Mouse (Mus musculus) kidney, embryonic 14.5 days (tissue): ENCODE data around the gene Ssr3. TPM values are rescaled to one million over a fixed set of nuclear protein-coding genes. Genes with fewer than 3 reads are reported as not detected.

Experiments used
- ATAC-seq: fragments of 200-750 bp; cut with Nextera tagmentation; 2 replicates; pipeline ENCODE4 v1.8.0; 2017; ENCODE audit warnings: moderate number of reproducible peaks, mild to moderate bottlenecking, moderate TSS enrichment, moderate library complexity; ENCODE audit not compliant: low FRiP score, low TSS enrichment
- H3K27ac ChIP-seq: fragments of 300-500 bp; sonication (generic); 2 replicates; pipeline ENCODE4 v1.5.1; 2014; ENCODE audit warnings: low read depth, mild to moderate bottlenecking, low read length, moderate library complexity, mixed read lengths
- H3K27me3 ChIP-seq: fragments of 300-500 bp; sonication (generic); 2 replicates; pipeline ENCODE4 v1.6.1; 2014; ENCODE audit warnings: mild to moderate bottlenecking, low read length; ENCODE audit not compliant: control insufficient read depth, insufficient read depth
- H3K36me3 ChIP-seq: fragments of 300-500 bp; sonication (generic); 2 replicates; pipeline ENCODE4 v1.6.1; 2014; ENCODE audit warnings: low read length, mixed read lengths; ENCODE audit not compliant: control insufficient read depth, insufficient read depth
- H3K4me1 ChIP-seq: fragments of 300-500 bp; sonication (generic); 2 replicates; pipeline ENCODE4 v1.6.1; 2014; ENCODE audit warnings: low read length, mixed read lengths; ENCODE audit not compliant: control insufficient read depth, insufficient read depth
- H3K4me2 ChIP-seq: fragments of 300-500 bp; sonication (generic); replicated peaks from 2 replicates; pipeline ENCODE4 v1.6.1; 2014; ENCODE audit warnings: low read depth, mild to moderate bottlenecking, low read length
- H3K4me3 ChIP-seq: fragments of 300-500 bp; sonication (generic); 2 replicates; pipeline ENCODE4 v1.5.1; 2014; ENCODE audit warnings: mild to moderate bottlenecking, low read length
- H3K9ac ChIP-seq: fragments of 300-500 bp; sonication (generic); 2 replicates; pipeline ENCODE4 v1.6.1; 2014; ENCODE audit warnings: low read depth, mild to moderate bottlenecking, low read length, moderate library complexity
- H3K9me3 ChIP-seq: fragments of 300-500 bp; sonication (generic); 2 replicates; pipeline ENCODE4 v1.6.1; 2016; ENCODE audit warnings: low read length; ENCODE audit not compliant: control insufficient read depth
- WGBS: fragments of 180-500 bp; shearing (Covaris S2); extraction: QIAGEN DNeasy Blood & Tissue Kit; methylation state at CpG from one replicate; pipeline ENCODE4 v1.1.7; 2014; 5-methylcytosine and 5-hydroxymethylcytosine counted together
- polyA plus RNA-seq: library from polyadenylated mRNA; unstranded; fragments of >200 nt; fragmentation: Nextera tagmentation; extraction: Ambion mirVana; gene quantifications from 2 replicates; pipeline ENCODE4 v1.2.1, GENCODE M21; 2014

Gene Ssr3
- polyA plus RNA-seq: 250 and 323 TPM in 2 replicates

- peak within 1 kb of the TSS; percentile 81 for H3K4me2 ChIP-seq
- H3K27me3 ChIP-seq: no peaks in the 10 kb centered on the region
- no peaks in the 10 kb centered on the region for H3K4me1 ChIP-seq
- peak within 1 kb of the TSS; percentile 94 for H3K27ac ChIP-seq
- H3K9me3 ChIP-seq: no peaks in the 10 kb centered on the region
- H3K9ac ChIP-seq: peak within 1 kb of the TSS; percentile 90
- 1% methylated on average over 36 of the region's 36 CpGs for WGBS
- H3K36me3 ChIP-seq: peaks cover 31% of the 10 kb centered on the region
- peak; percentile 99 for ATAC-seq
- peak within 1 kb of the TSS; percentile 90 for H3K4me3 ChIP-seq
Measured at GRCm38 (mm10) chr3:65392421-65392817, at the start of gene Ssr3. Ssr3 (minus strand) TSS chr3:65392623.

DNA sequence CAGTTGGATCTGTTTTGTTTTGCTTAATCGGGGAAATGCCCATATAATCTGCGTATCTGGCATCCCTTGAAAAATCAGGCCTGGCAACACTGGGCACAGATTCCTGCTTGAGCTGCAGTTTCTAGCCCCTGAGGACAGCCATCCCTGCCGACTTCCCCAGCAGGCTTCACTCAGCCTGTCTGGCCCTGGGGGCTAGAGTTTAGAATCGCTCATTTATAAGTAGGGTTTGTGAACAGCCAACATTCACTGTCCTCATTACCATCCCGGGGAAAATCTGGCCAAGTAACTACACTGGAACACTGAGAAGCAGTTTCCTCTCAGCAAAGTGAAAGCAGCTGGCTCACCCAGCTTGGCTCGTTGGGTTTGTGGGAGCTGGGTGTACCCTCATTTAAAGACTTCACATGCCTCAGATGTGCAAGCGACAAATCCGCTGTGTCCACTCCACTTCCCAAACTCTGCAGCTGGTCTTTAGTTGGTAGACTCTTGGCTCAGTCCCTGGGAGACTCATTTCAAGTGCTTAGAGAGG, 49.2 kb upstream of the Ssr3 start:
- 65% methylated on average over 8 of the region's 8 CpGs for WGBS
- 0 out of 2 replicates have a peak, but pooled peaks cover 2% of the 10 kb centered on the region for H3K4me1 ChIP-seq
- no peak overlapping the region for H3K27ac ChIP-seq
- no peaks in the 10 kb centered on the region for H3K27me3 ChIP-seq
- no peak overlapping the region for H3K9ac ChIP-seq
- H3K36me3 ChIP-seq: no peaks in the 10 kb centered on the region
- no peak overlapping the region for H3K4me2 ChIP-seq
- no peak overlapping the region for H3K4me3 ChIP-seq
- ATAC-seq: no peak
- H3K9me3 ChIP-seq: no peaks in the 10 kb centered on the region

DNA sequence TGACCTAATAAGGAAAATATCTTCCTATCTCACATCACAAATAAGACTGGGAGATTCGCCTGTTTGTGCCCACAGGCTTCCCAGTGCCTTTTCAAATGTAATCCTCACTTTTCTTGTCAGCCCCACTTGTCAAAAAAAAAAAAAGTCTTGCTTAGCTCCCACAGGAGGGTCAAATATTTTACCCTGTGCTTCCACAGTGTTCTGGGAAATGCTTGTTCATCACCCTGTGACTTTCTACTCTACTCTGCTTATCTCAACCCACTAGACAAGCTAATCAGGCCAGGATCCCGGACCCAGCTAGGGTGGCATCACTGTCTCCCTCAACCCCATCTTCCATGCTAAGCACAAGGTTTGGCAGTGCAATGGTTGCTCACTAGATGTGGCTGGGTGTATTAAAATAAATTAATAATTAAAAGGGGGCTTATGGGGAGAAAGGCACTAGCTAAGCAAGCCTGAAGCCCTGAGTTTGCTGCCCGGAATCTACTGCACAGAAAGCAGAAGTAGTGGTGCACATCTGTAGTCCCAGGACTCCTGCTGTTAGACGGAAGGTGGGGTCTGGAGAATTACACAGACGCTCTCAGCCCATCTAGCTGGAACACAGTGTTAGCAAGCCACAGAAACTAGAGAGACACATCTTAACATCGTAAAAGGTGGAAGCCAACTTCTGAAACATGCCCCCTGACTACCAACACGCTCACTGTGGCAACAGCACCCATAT, 46.2 kb upstream of the Ssr3 start:
- H3K4me3 ChIP-seq: no peak overlapping the region
- H3K27ac ChIP-seq: no peak overlapping the region
- H3K36me3 ChIP-seq: no peaks in the 10 kb centered on the region
- 0 out of 2 replicates have a peak, but pooled peaks cover 2% of the 10 kb centered on the region for H3K4me1 ChIP-seq
- no peak overlapping the region for H3K4me2 ChIP-seq
- WGBS: 84% methylated on average over 7 of the region's 7 CpGs
- no peaks in the 10 kb centered on the region for H3K9me3 ChIP-seq
- no peak for ATAC-seq
- H3K9ac ChIP-seq: no peak overlapping the region
- no peaks in the 10 kb centered on the region for H3K27me3 ChIP-seq

DNA sequence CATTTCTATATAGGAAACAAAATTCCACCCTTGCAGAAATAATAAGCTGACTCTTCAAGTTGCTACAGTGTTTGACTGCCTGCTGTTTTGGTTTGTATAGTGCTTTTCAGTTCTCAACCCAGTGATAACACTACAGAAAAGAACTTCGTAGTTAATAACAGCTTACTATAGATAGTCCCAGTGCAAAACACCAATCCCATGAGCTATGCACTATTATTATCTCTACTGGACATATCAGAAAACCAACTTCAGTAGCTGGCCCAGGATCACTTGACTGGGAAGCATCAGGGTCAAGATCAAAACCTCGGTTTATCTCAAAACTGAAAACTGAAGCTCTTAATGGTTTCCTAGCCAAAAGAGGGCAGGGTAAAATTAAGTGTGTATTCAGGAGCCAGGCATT, 43.4 kb upstream of the Ssr3 start:
- H3K4me2 ChIP-seq: no peak overlapping the region
- 85% methylated on average over 2 of the region's 2 CpGs for WGBS

DNA sequence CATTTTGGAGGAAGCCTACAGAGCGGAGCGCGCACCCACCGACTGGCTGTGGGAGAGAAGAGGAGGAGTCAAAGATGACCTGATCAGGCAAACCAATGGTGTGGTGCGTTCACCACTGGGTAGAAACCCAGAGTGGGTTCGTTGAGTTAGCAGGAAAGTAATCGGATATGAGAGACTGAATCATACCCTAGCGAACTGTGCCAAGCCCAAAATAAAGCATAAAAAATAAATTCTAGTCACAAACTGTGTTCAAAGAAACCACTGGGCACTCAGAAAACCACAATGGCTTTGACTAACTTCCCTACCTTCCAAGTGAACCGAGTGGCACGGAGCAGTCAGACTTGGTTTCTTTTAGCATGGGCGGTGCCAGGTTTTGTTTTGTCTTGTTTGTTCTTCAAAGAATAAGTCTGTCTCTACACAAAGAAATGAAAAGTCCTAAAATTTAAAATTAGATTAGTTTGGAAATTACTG, 42.7 kb upstream of the Ssr3 start:
- Histone ChIP-seq H3K4me2 (no peak overlapping the region), H3K27me3 (no peaks in the 10 kb centered on the region), H3K9ac (no peak overlapping the region), H3K4me1 (no peaks in the 10 kb centered on the region), H3K9me3 (no peaks in the 10 kb centered on the region), H3K36me3 (no peaks in the 10 kb centered on the region), H3K27ac (no peak overlapping the region), H3K4me3 (no peak overlapping the region)
- ATAC-seq: no peak
- 87% methylated on average over 11 of the region's 11 CpGs for WGBS

More for the DNA sequence above, 43.4 kb upstream of the Ssr3 start:
- no peak for ATAC-seq
- Histone ChIP-seq H3K9ac (no peak overlapping the region), H3K9me3 (no peaks in the 10 kb centered on the region), H3K36me3 (no peaks in the 10 kb centered on the region), H3K4me3 (no peak overlapping the region), H3K27me3 (no peaks in the 10 kb centered on the region), H3K4me1 (0 out of 2 replicates have a peak, but pooled peaks cover 1% of the 10 kb centered on the region), H3K27ac (no peak overlapping the region)

DNA sequence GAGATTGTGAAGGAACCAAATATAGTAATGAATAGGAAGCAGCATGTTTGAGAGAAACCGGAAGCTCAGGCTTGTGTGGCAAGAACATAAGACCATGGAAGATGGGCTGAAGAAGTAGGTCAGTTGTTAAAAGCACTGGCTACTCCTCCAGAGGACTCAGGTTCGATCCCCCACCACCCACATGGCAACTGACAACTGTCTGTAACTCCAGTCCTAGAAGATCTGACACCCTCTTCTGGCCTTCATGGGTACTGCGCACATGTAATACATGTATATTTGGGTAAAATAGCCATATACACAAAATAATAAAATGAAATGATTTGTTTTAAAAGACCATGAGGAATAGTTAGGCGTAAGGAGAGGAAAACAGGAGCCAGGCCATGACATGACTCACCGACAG, 39.8 kb upstream of the Ssr3 start:
- WGBS: 94% methylated on average over 5 of the region's 5 CpGs
- Histone ChIP-seq H3K4me3 (no peak overlapping the region), H3K4me2 (no peak overlapping the region), H3K27ac (no peak overlapping the region), H3K4me1 (no peaks in the 10 kb centered on the region), H3K36me3 (no peaks in the 10 kb centered on the region), H3K27me3 (no peaks in the 10 kb centered on the region), H3K9me3 (no peaks in the 10 kb centered on the region), H3K9ac (no peak overlapping the region)
- ATAC-seq: no peak

- Histone ChIP-seq H3K4me1 (no peaks in the 10 kb centered on the region), H3K27me3 (no peaks in the 10 kb centered on the region), H3K4me3 (no peak overlapping the region), H3K4me2 (no peak overlapping the region), H3K27ac (no peak overlapping the region), H3K9ac (no peak overlapping the region), H3K36me3 (no peaks in the 10 kb centered on the region), H3K9me3 (no peaks in the 10 kb centered on the region)
- no peak for ATAC-seq
- 88% methylated on average over 3 of the region's 3 CpGs for whole genome bisulfite sequencing
Measured at GRCm38 (mm10) chr3:65419706-65420105, 27.3 kb upstream of the Ssr3 start.

DNA sequence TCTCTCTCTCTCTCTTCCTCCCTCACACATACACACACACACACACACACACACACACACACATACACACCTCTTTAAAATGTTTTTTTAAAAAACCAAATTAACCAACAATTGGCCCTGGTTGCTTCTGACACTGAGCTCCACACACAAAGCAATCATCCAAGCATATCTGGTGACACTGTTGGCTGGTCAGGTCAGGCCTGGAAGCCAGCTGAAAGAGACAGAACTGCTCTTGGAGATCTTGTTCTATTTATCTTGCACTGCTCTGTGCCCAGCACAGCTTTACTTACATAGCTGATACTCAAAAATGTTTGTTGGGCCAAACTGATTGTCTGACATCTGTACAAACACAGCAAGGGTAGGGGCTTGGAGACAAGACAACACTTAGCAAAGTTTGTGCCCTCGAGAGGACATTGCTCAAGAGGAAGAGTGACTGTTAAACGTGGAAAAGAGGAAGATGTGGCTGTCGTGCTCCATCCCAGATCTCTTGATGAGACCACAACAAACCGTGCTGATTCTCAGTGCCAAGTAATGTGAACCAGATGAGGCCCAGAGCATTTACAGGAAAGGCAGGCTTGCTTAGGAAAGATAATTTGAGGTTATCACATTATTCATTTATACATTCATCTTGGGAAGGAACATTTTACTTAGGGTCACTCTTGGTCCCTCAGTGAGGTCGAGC, 25.6 kb upstream of the Ssr3 start:
- H3K9me3 ChIP-seq: no peaks in the 10 kb centered on the region
- H3K4me2 ChIP-seq: no peak overlapping the region
- no peaks in the 10 kb centered on the region for H3K27me3 ChIP-seq
- H3K9ac ChIP-seq: no peak overlapping the region
- 60% methylated on average over 5 of the region's 5 CpGs for WGBS
- H3K4me1 ChIP-seq: no peaks in the 10 kb centered on the region
- ATAC-seq: peak; percentile 78
- H3K27ac ChIP-seq: no peak overlapping the region
- H3K36me3 ChIP-seq: no peaks in the 10 kb centered on the region
- no peak overlapping the region for H3K4me3 ChIP-seq

GRCm38 (mm10) chr3:65416571-65416970, 24.1 kb upstream of the Ssr3 start:
- Histone ChIP-seq H3K27ac (no peak overlapping the region), H3K9me3 (no peaks in the 10 kb centered on the region), H3K4me1 (no peaks in the 10 kb centered on the region), H3K27me3 (no peaks in the 10 kb centered on the region), H3K4me2 (no peak overlapping the region), H3K36me3 (no peaks in the 10 kb centered on the region), H3K9ac (no peak overlapping the region), H3K4me3 (no peak overlapping the region)
- no peak for ATAC-seq
